Comparison of ENCODE assay signal across 13 mouse cellular contexts in genomic region chr2:90674555-90674954, GRCm38 (mm10). TPM values are rescaled to one million over a fixed set of nuclear protein-coding genes. Genes with fewer than 3 reads are reported as not detected.
A peak's percentile ranks its signal among the peaks of the same experiment; 100 is the strongest.
DNase-seq lines count a peak whose midpoint lies in the region; ATAC-seq lines count a peak whose summit lies in the region.
"Had no signal": no experiment of that assay in that cellular context is flagged by ENCODE, and none has a peak within 500 bp of the region (broad histone marks: within the 10 kb centered on the region; RNA-seq: fewer than 3 reads in every experiment).

No protein-coding gene starts in this region.

- peak; percentile 10 for DNase-seq in kidney, postnatal 10 days
- DNase-seq in kidney, postnatal 14 days: no peak
- DNase-seq in spleen, postnatal 36 days (ENCODE audit: low spot score in 2 of 2): peak; percentile 28 to 44
- DNase-seq in spleen, postnatal 4 days (ENCODE audit: low spot score in 2 of 2): no peak
- DNase-seq in NIH3T3 (ENCODE audit: low read depth): peak; percentile 19
- no peak for DNase-seq in Muller cell, postnatal 12 days (ENCODE audit: inconsistent ontology term)
- DNase-seq: cerebellum, adult 11-12 months; embryo, embryonic 11 days; liver, embryonic 13.5 days; right cerebral cortex, postnatal 14 days; thymus, postnatal 25 days had no signal

- no peak for ATAC-seq in granulocyte monocyte progenitor cell, adult 5-6 weeks (replicated peaks; ENCODE audit: poor library complexity, severe bottlenecking)
- ATAC-seq: hindbrain, embryonic 16.5 days had no signal

RNA-seq across cellular contexts. Expression of gene Nup160, which starts 2.5 kb away (rescaled TPM):
- total RNA-seq in granulocyte monocyte progenitor cell, adult 5-6 weeks (2014; fragmentation: Nextera tagmentation): 54.1 and 69.9 TPM in 2 replicates
- total RNA-seq in granulocyte monocyte progenitor cell, adult 5-6 weeks (2017): 47.4 and 53.9 TPM in 2 replicates

Comparison
In these comparisons a context has a peak if more than half of its experiments do, and no peak if none do; other contexts are left out.
1. DNase-seq: peak in kidney, postnatal 10 days (single experiment), spleen, postnatal 36 days (2 of 2) and NIH3T3 (single experiment); none in kidney, postnatal 14 days (single experiment), spleen, postnatal 4 days (0 of 2) and Muller cell, postnatal 12 days (single experiment).